Mouse (Mus musculus) layer of hippocampus, adult 8-10 months (tissue): ENCODE data around the gene Cr2. TPM values are rescaled to one million over a fixed set of nuclear protein-coding genes. Genes with fewer than 3 reads are reported as not detected.
A peak's percentile ranks its signal among the peaks of the same experiment; 100 is the strongest.
"Not testable (repeated sequence)": the region's sequence is repeated elsewhere in the genome, so short reads cannot be mapped to it uniquely, and the experiment has no call there.

Experiments
- DNase-seq, 2 experiments: peaks; one replicate each; pipeline ENCODE4 v3.0.0; 2022; ENCODE audit warnings: low spot score in 2 of 2
- total RNA-seq, 4 experiments: library from RNA; stranded (reverse); gene quantifications; 2 replicates each; pipeline ENCODE4 v1.2.4; 2022

Gene Cr2
- 1 to 10 TPM in 3 of 4 experiments, under 1 TPM in 1; 0.16 to 1.6 (median 1.1) TPM for total RNA-seq

DNA sequence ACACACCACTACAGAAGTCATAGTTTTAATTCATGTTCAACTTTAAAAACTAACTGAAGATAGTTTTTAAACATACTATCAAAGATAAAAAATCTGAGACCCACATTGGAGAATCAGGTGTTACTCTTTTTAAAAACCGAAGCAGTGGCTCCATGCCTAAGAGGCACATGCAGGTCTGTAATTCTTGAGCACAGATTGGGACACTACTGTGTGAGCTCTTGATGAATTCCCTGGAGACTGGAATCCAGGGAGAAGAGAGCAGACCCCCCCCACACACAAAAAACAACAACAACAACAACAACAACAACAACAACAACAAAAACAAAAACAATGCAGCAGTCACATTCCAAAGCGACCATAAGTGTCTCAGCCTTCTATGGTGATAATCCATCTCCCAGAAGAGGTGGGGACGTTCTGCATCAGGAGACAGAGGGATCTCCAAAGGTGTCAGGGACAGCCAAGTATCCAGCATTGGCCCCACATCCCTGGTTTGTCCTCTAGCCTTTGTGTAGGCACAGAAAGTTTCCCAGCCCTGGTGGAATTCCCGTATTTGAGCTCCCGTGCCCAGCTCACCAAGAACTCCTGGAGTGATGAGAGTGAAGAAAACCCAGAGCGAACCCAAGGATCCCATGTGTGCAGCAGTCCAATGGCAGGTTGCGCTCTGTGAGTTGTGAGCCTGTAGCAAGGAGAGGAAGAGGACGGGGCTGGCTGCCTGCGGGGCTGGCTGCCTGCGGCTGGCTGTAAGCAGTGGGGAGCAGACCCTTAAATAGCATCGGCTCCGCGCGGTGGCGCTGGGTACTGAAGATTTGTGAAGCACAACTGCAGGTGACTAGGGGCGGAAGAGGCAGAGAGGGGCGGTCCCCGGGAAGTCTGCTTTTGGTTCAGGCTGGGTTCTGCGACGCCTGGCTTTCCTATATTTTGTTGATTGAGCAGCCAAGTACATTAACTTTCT lies at the start of gene Cr2:
Gene Cr2 (minus strand): TSS at position 737 of the 952 bp plus-strand sequence.
- DNase-seq, result peak; percentile 6 to 21

GRCm38 (mm10) chr1:195221781-195222180 lies 45.3 kb upstream of the Cr2 start:
- no peak for DNase-seq

- not testable (repeated sequence) for DNase-seq
Observed at GRCm38 (mm10) chr1:195212851-195213250, 36.3 kb upstream of the Cr2 start.

DNA sequence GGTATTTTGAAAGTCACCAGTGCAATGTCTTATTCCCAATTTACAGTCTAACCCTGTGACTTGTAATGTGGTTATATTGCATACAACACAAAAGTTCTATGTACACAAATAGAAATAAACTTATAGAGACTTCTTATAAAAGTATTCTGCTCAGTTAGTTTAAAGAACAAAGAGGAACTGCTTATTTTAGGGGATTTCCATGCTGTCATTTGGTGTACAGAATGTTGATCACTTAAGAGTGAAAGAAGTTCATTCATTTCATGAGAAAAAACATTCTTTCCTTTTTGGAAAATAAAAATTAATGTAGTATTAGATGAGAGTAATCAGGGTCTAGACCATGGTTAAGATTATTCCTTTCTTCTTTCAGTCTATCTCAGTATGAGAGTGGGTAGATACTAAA lies 8.2 kb upstream of the Cr2 start:
- no peak for DNase-seq

DNA sequence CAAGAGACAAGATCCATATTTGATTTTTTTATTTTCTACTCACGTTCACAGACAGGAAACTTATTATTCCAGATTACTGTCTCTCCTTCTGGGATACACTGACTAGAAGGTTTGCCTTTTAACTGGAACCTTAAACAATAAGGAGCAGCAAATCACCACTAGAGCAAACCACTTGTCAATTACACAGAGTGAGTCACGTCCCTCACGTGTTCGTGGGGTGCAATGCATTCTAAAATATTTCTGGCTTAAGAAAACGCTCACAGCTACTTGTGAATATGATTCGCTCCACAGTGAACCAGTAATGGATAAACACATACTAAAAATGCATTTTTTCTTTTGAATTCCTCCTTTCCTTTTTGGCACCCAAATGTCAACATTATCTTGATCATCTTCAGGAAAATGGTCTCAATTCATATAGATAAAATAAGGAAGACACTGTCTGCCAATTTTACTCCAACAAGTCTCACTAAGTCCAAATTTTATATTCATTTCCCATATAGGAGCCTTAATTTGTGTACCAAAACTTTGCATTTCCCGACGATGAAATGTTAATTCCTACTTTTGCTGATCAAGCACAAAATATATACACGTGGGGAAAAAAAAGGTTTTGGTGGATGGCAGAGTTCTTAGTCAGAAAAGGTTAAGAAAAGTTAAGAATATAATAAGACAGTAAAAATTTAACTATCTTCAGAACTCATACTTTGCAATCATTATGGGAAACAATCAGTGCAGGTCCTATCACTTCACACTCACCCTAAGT lies 11.3 kb downstream of the Cr2 start:
- no peak for DNase-seq

DNA sequence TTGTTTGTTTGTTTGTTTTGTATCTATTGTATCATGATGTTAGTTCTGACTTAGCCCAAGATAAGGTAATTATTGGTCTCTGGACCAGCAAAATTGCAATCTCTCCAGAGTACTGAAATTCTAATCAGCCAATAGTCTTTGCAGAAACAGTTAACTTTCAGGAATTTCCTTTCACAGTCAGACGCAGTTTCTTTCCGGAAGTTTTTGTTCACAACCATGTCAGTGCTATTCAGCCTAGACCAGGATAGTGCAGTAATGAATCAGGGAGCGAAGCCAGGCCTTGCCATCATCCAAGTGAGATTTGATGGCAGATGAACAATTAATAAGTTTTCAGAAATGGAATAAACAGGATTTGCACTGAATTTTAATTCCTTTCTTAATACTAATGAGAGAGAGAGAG lies 44.4 kb downstream of the Cr2 start:
- no peak for DNase-seq

DNA sequence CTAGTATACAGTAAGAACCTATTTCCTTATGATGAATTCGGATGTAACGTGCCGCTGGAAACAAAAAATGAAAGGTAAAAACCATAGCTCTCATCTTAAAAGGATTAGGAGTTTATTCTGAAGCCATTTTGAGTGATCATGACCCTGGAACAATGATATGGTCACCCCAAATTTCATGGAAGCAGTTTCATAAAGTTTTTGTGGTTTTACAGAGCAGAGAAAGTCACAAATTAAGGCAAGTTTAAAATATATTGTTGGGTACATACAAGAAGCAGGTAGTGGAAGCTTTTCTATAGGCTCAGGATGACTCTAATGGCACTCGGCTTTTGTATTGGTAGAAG lies 44.9 kb downstream of the Cr2 start:
- no peak for DNase-seq

DNA sequence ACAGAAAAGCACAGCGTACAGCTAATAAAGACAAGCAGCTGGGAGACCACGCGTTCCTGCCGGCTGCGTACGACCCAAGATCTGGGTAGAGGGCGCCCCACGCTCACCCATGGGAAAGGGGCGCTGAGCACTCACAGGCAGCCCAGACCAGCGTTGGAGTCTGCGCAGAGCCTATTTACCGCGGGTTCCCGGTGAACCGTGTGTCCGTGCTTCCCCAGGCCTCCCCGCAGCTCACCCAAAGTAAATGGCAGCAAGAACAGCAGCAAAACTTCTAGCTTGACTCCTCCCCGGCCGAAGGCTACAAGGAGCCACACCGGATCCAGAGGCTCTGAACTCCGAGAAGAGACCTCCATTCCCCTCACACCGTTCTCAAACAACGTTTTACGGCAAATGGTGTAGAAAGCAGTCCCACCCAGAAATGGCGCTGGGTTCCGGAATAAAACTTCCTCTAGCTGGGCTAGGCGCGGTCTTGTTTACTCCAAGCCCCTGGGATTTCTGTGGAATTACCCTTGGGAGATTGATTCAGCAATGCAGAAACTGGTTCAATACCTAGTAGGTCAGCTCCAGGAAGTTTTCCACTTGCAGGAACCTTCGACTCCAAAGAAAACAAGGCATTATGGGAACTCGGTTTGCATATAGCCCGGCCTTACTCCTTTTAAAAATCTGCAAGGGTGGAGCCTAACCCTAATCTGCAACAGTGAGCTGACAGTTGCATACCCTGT lies 45.4 kb downstream of the Cr2 start, which contains the start of gene Cr1l:
Gene Cr1l (minus strand): TSS at position 634 of the 722 bp plus-strand sequence.
- peak; percentile 84 to 90 for DNase-seq

GRCm38 (mm10) chr1:195130479-195130878 lies 46.0 kb downstream of the Cr2 start:
- no peak for DNase-seq

DNA sequence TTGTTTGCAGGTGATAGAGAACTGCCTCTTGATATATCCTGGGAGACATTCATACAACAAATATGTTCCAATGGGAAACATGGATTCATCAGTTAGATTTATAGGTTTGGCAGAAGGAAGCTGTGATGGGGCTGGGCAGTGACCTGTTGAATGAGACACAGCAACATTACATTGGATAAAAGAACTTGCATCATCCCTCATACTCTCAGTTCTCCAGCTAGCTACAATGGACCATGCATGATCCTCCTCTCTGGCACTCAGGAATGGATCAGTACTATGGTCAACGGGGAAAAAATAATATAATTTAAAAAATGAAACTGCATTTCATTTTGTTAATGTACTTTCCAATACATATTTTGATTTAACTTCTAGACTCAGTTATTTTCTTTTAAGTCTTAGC lies 46.6 kb downstream of the Cr2 start:
- DNase-seq, result no peak

GRCm38 (mm10) chr1:195114414-195114813 lies 62.1 kb downstream of the Cr2 start:
- DNase-seq, result no peak

GRCm38 (mm10) chr1:195113621-195114020 lies 62.9 kb downstream of the Cr2 start:
- no peak for DNase-seq

GRCm38 (mm10) chr1:195100693-195101092 lies 75.8 kb downstream of the Cr2 start:
- no peak for DNase-seq

GRCm38 (mm10) chr1:195098004-195098403 lies 78.5 kb downstream of the Cr2 start:
- DNase-seq, result no peak

DNA sequence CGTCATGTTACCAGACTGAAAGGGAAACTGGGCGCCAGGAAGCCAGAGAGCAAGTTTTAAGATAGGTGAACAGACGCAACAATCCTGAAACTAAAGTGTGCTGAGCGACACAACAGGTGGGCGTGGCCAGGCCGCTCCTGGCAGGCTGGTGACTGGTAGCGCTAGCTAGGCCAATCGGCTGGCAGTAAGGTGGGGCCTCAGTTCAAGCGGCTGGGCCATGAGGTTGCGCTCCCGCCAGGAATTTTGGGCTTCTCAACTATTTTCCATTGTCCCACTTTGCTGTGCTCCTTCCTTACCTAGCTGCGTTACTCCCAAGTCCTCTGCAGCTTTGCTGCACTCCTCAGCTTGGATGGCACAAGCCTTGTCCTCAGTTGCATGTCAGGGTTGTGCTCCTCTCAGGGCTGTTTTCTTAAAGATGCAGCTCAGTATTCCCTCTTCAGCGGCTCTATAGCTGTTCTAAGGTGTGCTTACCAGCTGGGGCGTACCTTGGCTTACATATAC lies 84.2 kb downstream of the Cr2 start, which contains the start of gene Cd46:
Gene Cd46 (minus strand): TSS at position 30 of the 501 bp plus-strand sequence.
- no peak for DNase-seq

GRCm38 (mm10) chr1:195091699-195092219 lies 84.8 kb downstream of the Cr2 start:
- DNase-seq, result no peak

Other genes with a start within 250 kb of the Cr2 start
- gene Cd34, start 237.9 kb downstream of the Cr2 start, total RNA-seq, result 10 to 100 TPM; 32.2 to 56.7 (median 45.5) TPM
- gene Cd46, start 84.5 kb downstream of the Cr2 start, total RNA-seq, result 1 to 10 TPM; 4.0 to 5.3 (median 4.6) TPM
- gene Cr1l, start 45.1 kb downstream of the Cr2 start, total RNA-seq, result 10 to 100 TPM; 35.1 to 49.4 (median 39.6) TPM